Mouse (Mus musculus) limb, embryonic 12.5 days (tissue): ENCODE data around the gene Cobll1. TPM values are rescaled to one million over a fixed set of nuclear protein-coding genes. Genes with fewer than 3 reads are reported as not detected.

Experiments
- ATAC-seq: fragments of 200-750 bp; cut with Nextera tagmentation; 2 replicates; pipeline ENCODE4 v1.8.0; 2017; ENCODE audit warnings: low read depth, moderate TSS enrichment; ENCODE audit not compliant: insufficient number of reproducible peaks, insufficient read depth, low FRiP score, low TSS enrichment
- H3K27ac ChIP-seq: fragments of 300-500 bp; sonication (generic); 2 replicates; pipeline ENCODE4 v1.5.1; 2016; ENCODE audit warnings: mild to moderate bottlenecking, moderate library complexity
- H3K27me3 ChIP-seq: fragments of 300-500 bp; sonication (generic); 2 replicates; pipeline ENCODE4 v1.6.1; 2016; ENCODE audit warnings: mild to moderate bottlenecking, moderate library complexity
- H3K36me3 ChIP-seq: fragments of 300-500 bp; sonication (generic); 2 replicates; pipeline ENCODE4 v1.6.1; 2016; ENCODE audit warnings: mild to moderate bottlenecking, moderate library complexity
- H3K4me1 ChIP-seq: fragments of 300-500 bp; sonication (generic); replicated peaks from 2 replicates; pipeline ENCODE4 v1.6.1; 2016
- H3K4me2 ChIP-seq: fragments of 300-500 bp; sonication (generic); 2 replicates; pipeline ENCODE4 v1.6.1; 2016; ENCODE audit warnings: mild to moderate bottlenecking, moderate library complexity
- H3K4me3 ChIP-seq: fragments of 300-500 bp; sonication (generic); replicated peaks from 2 replicates; pipeline ENCODE4 v1.5.1; 2016; ENCODE audit warnings: mild to moderate bottlenecking
- H3K9ac ChIP-seq: fragments of 300-500 bp; sonication (generic); replicated peaks from 2 replicates; pipeline ENCODE4 v1.6.1; 2016; ENCODE audit warnings: mild to moderate bottlenecking, moderate library complexity
- H3K9me3 ChIP-seq: fragments of 300-500 bp; sonication (generic); 2 replicates; pipeline ENCODE4 v1.6.1; 2016; ENCODE audit warnings: mild to moderate bottlenecking, moderate library complexity
- WGBS: fragments of 180-500 bp; shearing (Covaris S2); methylation state at CpG from one replicate; pipeline ENCODE4 v1.1.7; 2016; 5-methylcytosine and 5-hydroxymethylcytosine counted together
- polyA plus RNA-seq: library from polyadenylated mRNA; unstranded; fragments of >200 nt; fragmentation: Nextera tagmentation; extraction: Ambion mirVana; gene quantifications from 2 replicates; pipeline ENCODE4 v1.2.1, GENCODE M21; 2016

Cobll1 gene
- polyA plus RNA-seq, 1 experiment from 2014 or later, result 1.8 TPM

DNA sequence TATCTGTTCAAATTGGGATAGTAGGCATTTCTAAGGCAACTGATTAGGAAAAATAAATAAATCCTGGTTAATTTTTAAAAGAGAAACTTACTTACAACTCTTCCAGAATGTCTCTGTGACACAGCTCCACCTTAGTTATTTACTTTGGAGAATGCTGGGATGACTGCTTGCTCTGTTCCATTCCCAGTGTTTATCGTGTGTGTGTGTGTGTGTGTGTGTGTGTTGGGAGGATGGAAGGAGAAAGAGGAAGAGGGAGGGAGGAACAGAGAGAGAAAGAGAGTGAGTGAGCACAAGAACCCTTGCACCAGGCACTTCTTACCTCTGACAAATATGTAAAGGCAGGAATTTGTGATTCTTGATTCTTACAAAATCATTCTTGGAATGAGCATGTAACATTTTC is 67.7 kb downstream of the Cobll1 start:
- Histone ChIP-seq H3K9ac (no peak overlapping the region), H3K4me1 (peaks cover 12% of the 10 kb centered on the region; the same call in 1 of the 2 replicates), H3K36me3 (no peaks in the 10 kb centered on the region), H3K27me3 (no peaks in the 10 kb centered on the region), H3K4me2 (no peak overlapping the region), H3K9me3 (no peaks in the 10 kb centered on the region), H3K27ac (no peak overlapping the region), H3K4me3 (no peak overlapping the region)
- ATAC-seq, result no peak
- WGBS, result 73% methylated on average over 1 of the region's 1 CpGs

DNA sequence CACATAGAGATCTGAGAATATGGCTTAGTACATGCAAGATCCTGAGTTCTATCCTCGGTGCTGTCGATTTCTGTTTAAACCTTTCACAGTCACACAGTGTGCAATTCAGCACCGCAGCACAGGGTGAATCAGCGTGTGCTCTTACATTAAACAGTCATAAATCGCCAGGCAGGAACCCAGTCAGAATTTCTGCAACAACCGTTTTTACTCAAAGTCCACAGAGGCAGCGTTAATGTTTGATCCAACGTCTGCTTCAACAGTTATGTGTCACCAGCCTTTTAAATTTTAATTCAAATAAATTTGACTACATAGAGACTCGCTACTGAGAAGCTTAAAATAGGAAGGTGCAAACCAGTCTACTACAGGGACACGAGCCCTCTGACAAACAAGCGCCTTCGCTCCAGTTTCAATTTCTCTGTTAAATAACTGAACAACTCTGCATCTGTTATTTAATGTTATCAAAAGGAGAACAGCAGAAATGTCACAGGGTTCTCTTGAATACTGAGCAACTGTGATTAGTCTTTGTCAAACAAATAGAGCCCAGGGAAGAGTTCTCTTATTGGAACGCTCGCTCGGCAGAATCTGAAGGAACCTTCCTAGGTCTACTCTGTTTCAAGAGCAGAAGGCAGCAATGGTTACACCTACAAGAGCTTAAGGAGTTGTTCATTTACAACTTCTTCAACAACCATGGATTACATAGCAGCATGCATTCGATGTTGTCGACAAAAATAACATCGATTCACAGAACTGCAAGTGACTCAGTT is 68.3 kb downstream of the Cobll1 start:
- H3K4me3 ChIP-seq, result no peak overlapping the region
- ATAC-seq, result no peak
- H3K36me3 ChIP-seq, result no peaks in the 10 kb centered on the region
- H3K27ac ChIP-seq, result no peak overlapping the region
- no peak overlapping the region for H3K4me2 ChIP-seq
- 79% methylated on average over 18 of the region's 18 CpGs for WGBS
- peaks cover 5% of the 10 kb centered on the region; the same call in 1 of the 2 replicates for H3K4me1 ChIP-seq
- no peaks in the 10 kb centered on the region for H3K27me3 ChIP-seq
- no peaks in the 10 kb centered on the region for H3K9me3 ChIP-seq
- H3K9ac ChIP-seq, result no peak overlapping the region

DNA sequence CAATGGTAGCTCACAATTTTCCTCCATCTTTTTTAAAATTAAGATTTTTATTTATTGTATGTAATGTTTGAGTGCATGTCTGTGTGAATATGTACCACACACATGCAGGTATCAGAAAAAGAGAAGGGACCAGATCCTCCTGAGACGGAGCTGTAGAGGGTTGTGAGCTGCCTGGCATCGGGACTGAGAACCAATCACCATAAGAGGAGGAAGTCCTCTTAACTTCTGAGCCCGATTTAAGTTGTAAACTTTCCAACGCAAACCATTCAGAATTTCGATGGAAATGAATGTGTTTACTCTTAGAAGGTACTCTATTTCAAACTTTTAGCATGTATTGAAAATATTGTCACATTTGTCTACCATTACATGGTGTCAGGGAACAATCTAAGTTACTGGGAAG is 68.9 kb downstream of the Cobll1 start:
- H3K36me3 ChIP-seq, result no peaks in the 10 kb centered on the region
- WGBS, result 92% methylated on average over 5 of the region's 5 CpGs
- H3K27me3 ChIP-seq, result no peaks in the 10 kb centered on the region
- H3K27ac ChIP-seq, result no peak overlapping the region
- H3K9me3 ChIP-seq, result no peaks in the 10 kb centered on the region
- H3K9ac ChIP-seq, result no peak overlapping the region
- no peak overlapping the region for H3K4me3 ChIP-seq
- H3K4me2 ChIP-seq, result no peak overlapping the region
- no peaks in the 10 kb centered on the region for H3K4me1 ChIP-seq
- ATAC-seq, result no peak

- H3K9ac ChIP-seq, result no peak overlapping the region
- no peaks in the 10 kb centered on the region for H3K4me1 ChIP-seq
- no peaks in the 10 kb centered on the region for H3K9me3 ChIP-seq
- no peak for ATAC-seq
- 92% methylated on average over 4 of the region's 4 CpGs for WGBS
- H3K4me3 ChIP-seq, result no peak overlapping the region
- no peak overlapping the region for H3K4me2 ChIP-seq
- H3K27me3 ChIP-seq, result no peaks in the 10 kb centered on the region
- H3K27ac ChIP-seq, result no peak overlapping the region
- H3K36me3 ChIP-seq, result no peaks in the 10 kb centered on the region
These were observed 75.2 kb downstream of the Cobll1 start for GRCm38 (mm10) chr2:65163990-65164389.

GRCm38 (mm10) chr2:65162625-65163024 is 76.6 kb downstream of the Cobll1 start:
- H3K27ac ChIP-seq, result no peak overlapping the region
- no peaks in the 10 kb centered on the region for H3K36me3 ChIP-seq
- no peak overlapping the region for H3K4me3 ChIP-seq
- H3K4me2 ChIP-seq, result no peak overlapping the region
- H3K4me1 ChIP-seq, result peaks cover 5% of the 10 kb centered on the region; the same call in 1 of the 2 replicates
- no peak for ATAC-seq
- WGBS, result 78% methylated on average over 5 of the region's 5 CpGs
- H3K27me3 ChIP-seq, result no peaks in the 10 kb centered on the region
- no peaks in the 10 kb centered on the region for H3K9me3 ChIP-seq
- H3K9ac ChIP-seq, result no peak overlapping the region

DNA sequence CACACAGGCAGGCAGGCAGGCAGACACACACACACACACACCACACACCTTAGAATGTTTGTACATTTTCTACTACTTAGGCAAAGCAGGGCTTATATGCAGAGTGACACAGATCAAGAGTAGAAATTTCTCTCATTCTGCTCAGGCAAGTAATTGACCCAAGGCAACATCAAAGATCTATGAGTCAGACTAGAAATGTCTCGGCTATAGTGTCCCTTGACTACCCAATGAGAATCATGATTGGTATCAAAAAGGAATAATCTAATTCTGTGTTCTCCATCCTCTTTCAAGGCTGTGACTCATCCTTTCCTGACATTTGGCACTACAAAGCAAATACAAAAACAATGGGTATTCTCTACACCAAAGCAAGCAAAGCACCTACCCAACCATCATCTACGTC is 77.5 kb downstream of the Cobll1 start:
- 89% methylated on average over 2 of the region's 2 CpGs for WGBS
- Histone ChIP-seq H3K9me3 (no peaks in the 10 kb centered on the region), H3K27ac (no peak overlapping the region), H3K4me1 (peaks cover 5% of the 10 kb centered on the region; the same call in 1 of the 2 replicates), H3K27me3 (no peaks in the 10 kb centered on the region), H3K36me3 (no peaks in the 10 kb centered on the region), H3K4me2 (no peak overlapping the region), H3K9ac (no peak overlapping the region), H3K4me3 (no peak overlapping the region)
- no peak for ATAC-seq

DNA sequence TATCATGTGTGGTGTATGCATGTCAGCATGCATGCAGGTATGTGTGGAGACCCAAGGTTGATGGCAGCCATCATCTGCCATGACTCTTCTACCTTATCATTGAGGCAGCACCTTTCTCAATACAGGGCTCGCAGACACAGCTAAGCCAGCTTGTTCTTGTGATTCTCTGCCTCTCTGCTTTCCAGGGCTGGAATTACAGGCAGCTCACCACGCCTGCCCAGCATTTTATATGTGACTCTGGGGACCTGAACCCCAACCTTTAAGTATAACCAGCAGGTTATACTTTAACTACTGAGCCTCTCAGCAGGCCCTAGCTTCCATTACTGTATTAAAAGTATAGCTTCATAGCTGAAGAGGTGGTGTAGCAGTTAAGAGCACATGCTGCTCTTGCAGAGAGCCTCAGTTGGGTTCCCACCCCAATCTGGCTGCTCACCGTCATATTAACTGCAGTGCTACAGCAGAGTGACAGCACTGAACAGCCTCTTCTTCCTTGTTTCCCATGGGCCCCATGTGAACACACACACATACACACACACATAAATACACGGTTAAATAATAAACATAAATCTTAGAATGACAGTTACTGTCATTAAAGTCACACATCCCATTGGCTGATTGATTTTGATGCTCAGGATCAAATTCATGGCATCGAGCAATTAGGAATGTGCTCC is 81.1 kb downstream of the Cobll1 start:
- no peak overlapping the region for H3K4me3 ChIP-seq
- H3K9ac ChIP-seq, result no peak overlapping the region
- ATAC-seq, result peak; percentile 63; the same call in 1 of the 2 replicates
- peaks cover 5% of the 10 kb centered on the region; the same call in 1 of the 2 replicates for H3K4me1 ChIP-seq
- no peaks in the 10 kb centered on the region for H3K9me3 ChIP-seq
- no peak overlapping the region for H3K4me2 ChIP-seq
- WGBS, result 65% methylated on average over 5 of the region's 5 CpGs
- H3K27ac ChIP-seq, result no peak overlapping the region
- no peaks in the 10 kb centered on the region for H3K36me3 ChIP-seq
- H3K27me3 ChIP-seq, result no peaks in the 10 kb centered on the region

- Histone ChIP-seq H3K4me3 (no peak overlapping the region), H3K9me3 (no peaks in the 10 kb centered on the region), H3K36me3 (no peaks in the 10 kb centered on the region), H3K4me2 (no peak overlapping the region), H3K4me1 (peaks cover 5% of the 10 kb centered on the region; the same call in 1 of the 2 replicates), H3K9ac (no peak overlapping the region), H3K27ac (no peak overlapping the region), H3K27me3 (no peaks in the 10 kb centered on the region)
- WGBS, result 86% methylated on average over 2 of the region's 2 CpGs
- no peak for ATAC-seq
These were observed 81.9 kb downstream of the Cobll1 start for GRCm38 (mm10) chr2:65157325-65157724.

DNA sequence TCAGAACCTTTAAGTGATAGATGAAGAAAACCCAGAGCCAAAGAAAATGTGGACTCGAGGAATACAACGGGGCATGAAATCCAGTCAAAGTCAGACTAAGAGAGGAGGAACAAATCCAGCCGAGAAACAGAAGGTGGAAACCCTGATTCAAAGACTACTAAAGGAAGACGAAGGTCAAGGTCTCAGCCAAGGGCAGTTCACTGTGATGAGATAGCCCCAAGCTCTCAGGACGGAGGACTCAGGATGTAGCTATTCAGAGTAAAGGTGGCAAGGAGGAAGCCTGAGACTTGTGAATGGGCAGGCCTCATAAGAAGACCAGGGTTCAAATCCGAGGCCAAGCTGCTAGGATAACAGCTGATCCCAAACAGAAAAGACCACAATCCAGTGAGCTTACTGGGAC is 90.3 kb downstream of the Cobll1 start:
- no peak for ATAC-seq

GRCm38 (mm10) chr2:65147431-65147830 is 91.8 kb downstream of the Cobll1 start:
- no peak overlapping the region for H3K4me2 ChIP-seq
- WGBS, result 22% methylated on average over 1 of the region's 1 CpGs
- H3K9me3 ChIP-seq, result no peaks in the 10 kb centered on the region
- ATAC-seq, result no peak
- no peak overlapping the region for H3K9ac ChIP-seq
- H3K27ac ChIP-seq, result no peak overlapping the region
- no peaks in the 10 kb centered on the region for H3K36me3 ChIP-seq
- peaks cover 2% of the 10 kb centered on the region; the same call in 1 of the 2 replicates for H3K4me1 ChIP-seq
- 0 out of 2 replicates have a peak, but pooled peaks cover 3% of the 10 kb centered on the region for H3K27me3 ChIP-seq
- no peak overlapping the region for H3K4me3 ChIP-seq

More for the DNA sequence above, 90.3 kb downstream of the Cobll1 start:
- no peak overlapping the region for H3K27ac ChIP-seq
- 94% methylated on average over 6 of the region's 6 CpGs for whole genome bisulfite sequencing
- no peak overlapping the region for H3K4me3 ChIP-seq
- H3K4me1 ChIP-seq, result peaks cover 2% of the 10 kb centered on the region; the same call in 1 of the 2 replicates
- H3K36me3 ChIP-seq, result no peaks in the 10 kb centered on the region
- H3K9me3 ChIP-seq, result no peaks in the 10 kb centered on the region
- 0 out of 2 replicates have a peak, but pooled peaks cover 3% of the 10 kb centered on the region for H3K27me3 ChIP-seq
- no peak overlapping the region for H3K4me2 ChIP-seq
- no peak overlapping the region for H3K9ac ChIP-seq

GRCm38 (mm10) chr2:65145421-65146117 is 93.6 kb downstream of the Cobll1 start:
- Histone ChIP-seq H3K27ac (no peak overlapping the region), H3K4me2 (no peak overlapping the region), H3K4me1 (peaks cover 2% of the 10 kb centered on the region; the same call in 1 of the 2 replicates), H3K27me3 (0 out of 2 replicates have a peak, but pooled peaks cover 3% of the 10 kb centered on the region), H3K36me3 (no peaks in the 10 kb centered on the region), H3K4me3 (no peak overlapping the region), H3K9ac (no peak overlapping the region), H3K9me3 (no peaks in the 10 kb centered on the region)
- ATAC-seq, result peak; percentile 76; the same call in 1 of the 2 replicates
- 52% methylated on average over 6 of the region's 6 CpGs for WGBS
